Mouse (Mus musculus) cerebellum, adult 2 months (tissue): ENCODE data around the gene Gpc6.

Experiments used
- CTCF ChIP-seq: fragments of 200-500 bp; IDR thresholded peaks from 2 replicates; pipeline ENCODE4 v1.5.1; 2011; ENCODE audit warnings: low read depth, mild to moderate bottlenecking, control low read depth, low read length, moderate library complexity, borderline replicate concordance; ENCODE audit not compliant: insufficient read depth
- POLR2A ChIP-seq: fragments of 200-500 bp; IDR thresholded peaks from 2 replicates; pipeline ENCODE4 v1.6.1; 2011; ENCODE audit warnings: low read length, control low read depth, borderline replicate concordance; ENCODE audit not compliant: insufficient read depth

- TF ChIP-seq CTCF: no peak
- TF ChIP-seq POLR2A: no peak
These were observed 54.7 kb downstream of the Gpc6 start for GRCm38 (mm10) chr14:116979714-116980382.
